Mouse (Mus musculus): ENCODE data around the gene Hectd2. TPM values are rescaled to one million over a fixed set of nuclear protein-coding genes. Genes with fewer than 3 reads are reported as not detected.

Gene Hectd2
- total RNA-seq, 2 experiments from 2014 or later, result 16.4 to 28.0 TPM

- intact Hi-C loops (cut with DNase I), result no loop called here
- DNase-seq (ENCODE audit: low spot score in 2 of 2), result no peak
Observed at GRCm38 (mm10) chr19:36634771-36635170, 80.3 kb downstream of the Hectd2 start.

- DNase-seq (ENCODE audit: low spot score in 2 of 2), result no peak
- intact Hi-C loops (cut with DNase I), result no loop called here
Observed at GRCm38 (mm10) chr19:36637223-36637622, 82.8 kb downstream of the Hectd2 start.

GRCm38 (mm10) chr19:36637948-36638587, 83.6 kb downstream of the Hectd2 start:
- no peak for DNase-seq (ENCODE audit: low spot score in 2 of 2)
- intact Hi-C loops (cut with DNase I), result no loop called here

- DNase-seq (ENCODE audit: low spot score in 2 of 2), result no peak
- intact Hi-C loops (cut with DNase I), result no loop called here
Observed at GRCm38 (mm10) chr19:36639072-36639471, 84.6 kb downstream of the Hectd2 start.

GRCm38 (mm10) chr19:36641128-36641527, 86.7 kb downstream of the Hectd2 start:
- DNase-seq (ENCODE audit: low spot score in 2 of 2), result no peak
- intact Hi-C loops (cut with DNase I), result no loop called here

GRCm38 (mm10) chr19:36645308-36645889, 91.0 kb downstream of the Hectd2 start:
- intact Hi-C loops (cut with DNase I), result no loop called here
- DNase-seq (ENCODE audit: low spot score in 2 of 2), result no peak

GRCm38 (mm10) chr19:36646132-36646828, 91.8 kb downstream of the Hectd2 start:
- intact Hi-C loops (cut with DNase I), result no loop called here

GRCm38 (mm10) chr19:36652686-36653085, 98.2 kb downstream of the Hectd2 start:
- intact Hi-C loops (cut with DNase I), result no loop called here
- DNase-seq (ENCODE audit: low spot score in 2 of 2), result no peak

More at GRCm38 (mm10) chr19:36646132-36646828, 91.8 kb downstream of the Hectd2 start:
- no peak for DNase-seq (ENCODE audit: low spot score in 2 of 2)

GRCm38 (mm10) chr19:36662734-36663133, 108.3 kb downstream of the Hectd2 start:
- no peak for DNase-seq (ENCODE audit: low spot score in 2 of 2)
- intact Hi-C loops (cut with DNase I), result no loop called here

GRCm38 (mm10) chr19:36663918-36664317, 109.5 kb downstream of the Hectd2 start:
- DNase-seq (ENCODE audit: low spot score in 2 of 2), result no peak
- intact Hi-C loops (cut with DNase I), result no loop called here

GRCm38 (mm10) chr19:36664417-36664816, 110.0 kb downstream of the Hectd2 start:
- no peak for DNase-seq (ENCODE audit: low spot score in 2 of 2)

GRCm38 (mm10) chr19:36665206-36665605, 110.8 kb downstream of the Hectd2 start:
- intact Hi-C loops (cut with DNase I), result no loop called here
- DNase-seq (ENCODE audit: low spot score in 2 of 2), result no peak

More at GRCm38 (mm10) chr19:36664417-36664816, 110.0 kb downstream of the Hectd2 start:
- intact Hi-C loops (cut with DNase I), result no loop called here

GRCm38 (mm10) chr19:36665641-36666040, 111.2 kb downstream of the Hectd2 start:
- intact Hi-C loops (cut with DNase I), result no loop called here
- DNase-seq (ENCODE audit: low spot score in 2 of 2), result no peak

- no peak for DNase-seq (ENCODE audit: low spot score in 2 of 2)
- intact Hi-C loops (cut with DNase I), result no loop called here
Observed at GRCm38 (mm10) chr19:36666471-36666870, 112.0 kb downstream of the Hectd2 start.

- intact Hi-C loops (cut with DNase I), result no loop called here
- DNase-seq (ENCODE audit: low spot score in 2 of 2), result no peak
Observed at GRCm38 (mm10) chr19:36667368-36667767, 112.9 kb downstream of the Hectd2 start.

GRCm38 (mm10) chr19:36668098-36668497, 113.7 kb downstream of the Hectd2 start:
- DNase-seq (ENCODE audit: low spot score in 2 of 2), result no peak
- intact Hi-C loops (cut with DNase I), result no loop called here

GRCm38 (mm10) chr19:36668881-36669639, 114.6 kb downstream of the Hectd2 start:
- no peak for DNase-seq (ENCODE audit: low spot score in 2 of 2)
- intact Hi-C loops (cut with DNase I), result no loop called here

GRCm38 (mm10) chr19:36669720-36670451, 115.4 kb downstream of the Hectd2 start:
- DNase-seq (ENCODE audit: low spot score in 2 of 2), result no peak
- intact Hi-C loops (cut with DNase I), result no loop called here
